Mouse (Mus musculus): ENCODE data around the gene Plcb1. TPM values are rescaled to one million over a fixed set of nuclear protein-coding genes. Genes with fewer than 3 reads are reported as not detected.

The Plcb1 gene
- polyA plus RNA-seq, 1 experiment from 2014 or later: 21.5 TPM

DNA sequence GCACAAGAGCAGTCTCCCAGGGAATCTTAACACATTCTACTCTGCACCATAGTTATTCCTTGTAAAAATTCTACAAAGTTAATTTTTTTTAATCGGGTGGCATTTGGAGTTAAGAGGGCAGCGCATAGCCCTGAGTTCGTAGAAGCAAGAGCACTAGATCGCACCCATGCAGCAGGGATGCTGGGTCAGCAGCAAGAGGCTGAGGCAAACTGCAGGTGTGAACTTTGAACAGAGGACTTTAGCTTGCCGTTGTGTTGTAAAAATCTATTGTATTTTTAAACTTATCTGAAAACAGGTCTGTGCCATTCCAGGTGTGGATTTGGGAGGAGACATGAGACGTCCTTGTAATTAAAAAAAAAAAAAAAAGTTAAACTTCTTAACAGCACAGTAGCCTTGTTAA lies 613.9 kb downstream of the Plcb1 start:
- no peaks in the 10 kb centered on the region for H3K9me3 ChIP-seq (ENCODE audit: low read depth, low read length)
- H3K27ac ChIP-seq (ENCODE audit: low read depth): no peak overlapping the region
- H3K4me1 ChIP-seq (ENCODE audit: insufficient read depth): no peaks in the 10 kb centered on the region
- DNase-seq: no peak
- no peaks in the 10 kb centered on the region for H3K36me3 ChIP-seq (ENCODE audit: insufficient read depth)
- no peak overlapping the region for H3K4me2 ChIP-seq
- H3K4me3 ChIP-seq (ENCODE audit: low read depth, low read length): no peak overlapping the region
- H3K27me3 ChIP-seq (ENCODE audit: insufficient read depth, low read length): no peaks in the 10 kb centered on the region
- ATAC-seq (ENCODE audit: insufficient read depth): no peak
- 84% methylated on average over 6 of the region's 6 CpGs for WGBS
- no peak overlapping the region for H3K9ac ChIP-seq
- no peak for TF ChIP-seq CTCF (IDR thresholded peaks at IDR 0.05; ENCODE audit: low read depth)

DNA sequence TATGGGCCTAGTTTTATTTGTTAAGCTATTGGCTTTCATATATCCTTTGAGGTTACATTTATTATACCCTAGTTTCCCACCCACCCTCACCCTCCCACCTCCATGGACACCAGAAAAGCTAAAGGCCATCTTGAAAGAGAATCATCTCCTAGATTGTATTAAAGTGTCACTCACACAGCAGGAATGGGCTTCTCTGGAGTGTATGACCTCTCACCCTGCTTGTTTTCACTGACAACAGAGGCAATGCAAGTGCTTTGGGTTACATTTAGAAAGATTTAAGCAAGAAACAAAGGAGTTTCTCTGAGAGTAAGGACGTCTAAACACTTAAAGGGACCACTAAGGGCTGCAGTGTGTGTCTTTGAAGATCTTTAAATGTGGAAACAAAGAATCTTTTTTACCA lies 617.0 kb downstream of the Plcb1 start:
- Histone ChIP-seq H3K4me3 (ENCODE audit: low read depth, low read length) (no peak overlapping the region), H3K36me3 (ENCODE audit: insufficient read depth) (no peaks in the 10 kb centered on the region), H3K27me3 (ENCODE audit: insufficient read depth, low read length) (no peaks in the 10 kb centered on the region), H3K9me3 (ENCODE audit: low read depth, low read length) (no peaks in the 10 kb centered on the region), H3K4me1 (ENCODE audit: insufficient read depth) (no peaks in the 10 kb centered on the region), H3K9ac (no peak overlapping the region), H3K27ac (ENCODE audit: low read depth) (no peak overlapping the region), H3K4me2 (no peak overlapping the region)
- no peak for TF ChIP-seq CTCF (IDR thresholded peaks at IDR 0.05; ENCODE audit: low read depth)
- DNase-seq (no peak), ATAC-seq (ENCODE audit: insufficient read depth) (no peak)
- 39% methylated on average over 1 of the region's 1 CpGs for WGBS

DNA sequence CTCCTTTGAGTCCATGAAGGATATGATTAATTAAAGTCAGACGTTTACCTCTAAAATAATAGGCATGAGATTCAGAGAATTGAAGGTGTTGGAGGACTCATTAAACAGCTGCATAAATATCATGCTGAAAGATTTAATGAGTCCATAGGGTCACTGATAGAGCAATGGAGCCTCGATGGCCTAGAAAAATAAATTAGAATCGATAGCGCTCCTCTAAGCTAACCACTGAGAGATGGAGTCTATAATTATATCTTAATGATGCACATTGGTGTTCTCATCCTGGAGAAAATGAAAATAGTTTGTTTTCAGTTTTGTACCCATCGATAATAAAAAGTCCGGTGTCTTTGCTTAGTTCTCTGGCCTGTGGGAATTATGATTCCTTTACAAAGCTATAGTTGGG lies 617.5 kb downstream of the Plcb1 start:
- DNase-seq (no peak), ATAC-seq (ENCODE audit: insufficient read depth) (no peak)
- Histone ChIP-seq H3K27me3 (ENCODE audit: insufficient read depth, low read length) (no peaks in the 10 kb centered on the region), H3K4me1 (ENCODE audit: insufficient read depth) (no peaks in the 10 kb centered on the region), H3K4me2 (no peak overlapping the region), H3K9me3 (ENCODE audit: low read depth, low read length) (no peaks in the 10 kb centered on the region), H3K9ac (no peak overlapping the region), H3K4me3 (ENCODE audit: low read depth, low read length) (no peak overlapping the region), H3K27ac (ENCODE audit: low read depth) (no peak overlapping the region), H3K36me3 (ENCODE audit: insufficient read depth) (no peaks in the 10 kb centered on the region)
- WGBS: 76% methylated on average over 6 of the region's 6 CpGs
- no peak for TF ChIP-seq CTCF (IDR thresholded peaks at IDR 0.05; ENCODE audit: low read depth)

DNA sequence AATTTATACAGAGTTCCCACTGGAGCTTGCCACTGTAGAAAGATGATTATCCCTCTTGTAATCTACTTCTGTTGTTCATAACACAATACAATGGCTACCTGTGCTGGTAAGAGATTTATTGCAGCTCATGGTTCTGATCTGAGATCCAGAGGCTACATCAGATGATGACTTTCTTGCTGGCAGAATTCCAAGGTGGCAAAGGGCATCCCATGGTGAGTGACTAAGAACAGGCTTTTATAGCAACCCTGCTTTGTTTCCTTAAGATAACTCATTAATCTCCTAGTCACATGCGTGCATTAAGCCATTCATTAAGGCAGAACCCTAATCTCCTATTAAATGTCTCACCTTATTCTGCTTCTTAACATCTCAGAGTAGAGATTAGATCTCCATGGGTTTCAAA lies 618.2 kb downstream of the Plcb1 start:
- 46% methylated on average over 1 of the region's 1 CpGs for WGBS
- no peak for TF ChIP-seq CTCF (IDR thresholded peaks at IDR 0.05; ENCODE audit: low read depth)
- no peak overlapping the region for H3K4me3 ChIP-seq (ENCODE audit: low read depth, low read length)
- H3K4me2 ChIP-seq: no peak overlapping the region
- no peaks in the 10 kb centered on the region for H3K27me3 ChIP-seq (ENCODE audit: insufficient read depth, low read length)
- H3K4me1 ChIP-seq (ENCODE audit: insufficient read depth): no peaks in the 10 kb centered on the region
- H3K9ac ChIP-seq: no peak overlapping the region
- no peaks in the 10 kb centered on the region for H3K9me3 ChIP-seq (ENCODE audit: low read depth, low read length)
- H3K27ac ChIP-seq (ENCODE audit: low read depth): no peak overlapping the region
- DNase-seq (no peak), ATAC-seq (ENCODE audit: insufficient read depth) (no peak)
- H3K36me3 ChIP-seq (ENCODE audit: insufficient read depth): no peaks in the 10 kb centered on the region

DNA sequence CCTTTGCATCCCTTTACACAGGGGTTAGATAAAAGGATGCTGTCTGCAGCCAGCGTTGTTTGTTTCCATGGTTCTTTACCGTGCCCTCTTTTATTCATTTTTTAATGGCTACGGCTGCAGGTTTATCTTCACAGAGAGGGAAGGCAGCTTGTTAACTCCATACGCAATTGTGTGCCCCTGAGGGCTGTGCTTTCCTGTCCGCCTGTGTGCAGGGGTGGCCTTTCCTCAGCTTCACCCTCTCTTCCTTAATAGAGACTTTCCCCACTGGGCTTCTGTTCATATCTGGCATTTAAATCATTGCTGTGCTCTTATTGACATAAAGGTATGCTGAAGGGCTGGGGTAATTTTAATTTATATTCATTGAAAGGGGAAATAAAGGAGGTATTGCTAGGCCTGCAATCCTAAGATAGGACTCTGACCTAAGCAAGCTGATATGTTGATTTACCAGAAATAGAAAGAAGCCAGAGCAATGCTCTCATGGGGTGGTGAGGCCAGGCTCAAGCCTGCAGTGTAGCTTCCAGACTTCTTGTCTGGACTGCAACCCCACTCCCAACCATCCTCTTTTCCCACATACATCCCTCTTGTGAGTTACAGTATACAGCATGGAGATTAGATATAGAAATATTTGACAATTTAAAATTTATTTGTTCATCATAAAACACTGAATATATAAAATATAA lies 623.7 kb downstream of the Plcb1 start:
- WGBS: 73% methylated on average over 5 of the region's 5 CpGs
- no peak for ATAC-seq (ENCODE audit: insufficient read depth)
- no peak overlapping the region for H3K9ac ChIP-seq

DNA sequence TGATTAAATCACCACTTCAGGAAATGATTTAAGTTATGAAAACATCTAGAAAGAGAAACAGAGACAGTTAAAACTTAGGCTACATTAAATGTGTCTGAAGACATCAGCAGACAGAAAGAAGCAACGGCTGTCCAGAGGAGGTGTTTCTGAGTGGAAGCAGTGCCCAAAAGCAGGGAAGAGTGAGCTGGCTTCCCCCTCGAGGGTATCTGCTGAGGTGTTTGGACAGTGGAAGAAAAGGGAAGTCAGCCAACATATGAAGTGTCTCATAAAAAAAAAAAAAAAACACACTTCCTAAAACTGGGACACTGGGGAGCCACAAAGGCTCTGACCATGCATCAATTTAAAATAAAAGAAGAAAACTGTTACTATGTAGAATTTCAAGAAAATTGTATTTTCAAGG lies 625.8 kb downstream of the Plcb1 start:
- H3K27me3 ChIP-seq (ENCODE audit: insufficient read depth, low read length): no peaks in the 10 kb centered on the region
- no peak for TF ChIP-seq CTCF (IDR thresholded peaks at IDR 0.05; ENCODE audit: low read depth)
- H3K27ac ChIP-seq (ENCODE audit: low read depth): no peak overlapping the region
- peak; percentile 46 for DNase-seq
- H3K4me3 ChIP-seq (ENCODE audit: low read depth, low read length): no peak overlapping the region
- no peaks in the 10 kb centered on the region for H3K9me3 ChIP-seq (ENCODE audit: low read depth, low read length)
- no peak overlapping the region for H3K9ac ChIP-seq
- H3K4me1 ChIP-seq (ENCODE audit: insufficient read depth): no peaks in the 10 kb centered on the region
- 13% methylated on average over 2 of the region's 2 CpGs for WGBS
- H3K36me3 ChIP-seq (ENCODE audit: insufficient read depth): no peaks in the 10 kb centered on the region
- no peak overlapping the region for H3K4me2 ChIP-seq
- peak; percentile 38; the same call in 1 of the 2 replicates for ATAC-seq (ENCODE audit: insufficient read depth)

More for the DNA sequence above, 623.7 kb downstream of the Plcb1 start:
- no peak for DNase-seq
- Histone ChIP-seq H3K4me3 (ENCODE audit: low read depth, low read length) (no peak overlapping the region), H3K4me1 (ENCODE audit: insufficient read depth) (no peaks in the 10 kb centered on the region), H3K27ac (ENCODE audit: low read depth) (no peak overlapping the region), H3K4me2 (no peak overlapping the region), H3K36me3 (ENCODE audit: insufficient read depth) (no peaks in the 10 kb centered on the region), H3K27me3 (ENCODE audit: insufficient read depth, low read length) (no peaks in the 10 kb centered on the region), H3K9me3 (ENCODE audit: low read depth, low read length) (no peaks in the 10 kb centered on the region)
- no peak for TF ChIP-seq CTCF (IDR thresholded peaks at IDR 0.05; ENCODE audit: low read depth)

DNA sequence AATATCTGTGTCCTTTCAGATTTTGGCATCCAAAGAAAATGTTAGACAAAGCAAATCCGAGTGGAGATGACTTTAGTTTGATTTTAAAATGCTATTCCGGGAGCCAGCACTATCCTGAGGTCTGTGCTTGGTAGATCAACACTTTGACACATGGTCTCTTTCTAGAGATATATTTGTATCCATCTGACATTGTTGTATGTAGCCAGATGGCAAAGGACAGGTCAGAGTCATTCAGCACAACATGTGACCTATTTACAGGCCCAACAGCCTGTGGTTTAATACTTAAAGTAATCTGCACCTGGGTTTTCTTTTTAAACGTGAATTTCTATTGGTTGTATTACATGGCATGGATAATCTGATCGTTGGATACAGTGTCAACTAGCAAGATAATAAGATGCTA lies 629.3 kb downstream of the Plcb1 start:
- Histone ChIP-seq H3K36me3 (ENCODE audit: insufficient read depth) (no peaks in the 10 kb centered on the region), H3K4me2 (no peak overlapping the region), H3K27me3 (ENCODE audit: insufficient read depth, low read length) (no peaks in the 10 kb centered on the region), H3K27ac (ENCODE audit: low read depth) (no peak overlapping the region), H3K4me1 (ENCODE audit: insufficient read depth) (no peaks in the 10 kb centered on the region), H3K9me3 (ENCODE audit: low read depth, low read length) (no peaks in the 10 kb centered on the region), H3K9ac (no peak overlapping the region), H3K4me3 (ENCODE audit: low read depth, low read length) (no peak overlapping the region)
- ATAC-seq (ENCODE audit: insufficient read depth) (no peak), DNase-seq (no peak)
- no peak for TF ChIP-seq CTCF (IDR thresholded peaks at IDR 0.05; ENCODE audit: low read depth)
- 74% methylated on average over 4 of the region's 4 CpGs for WGBS

Measured in lung, embryonic 14.5 days (tissue).